Mouse (Mus musculus) MEL (cell line): ENCODE measurements around the gene Trim2.

Source experiments
- CHD1 ChIP-seq: IDR thresholded peaks from 2 replicates; pipeline ENCODE4 v1.6.1; 2012; ENCODE audit warnings: low read depth, mild to moderate bottlenecking, inconsistent platforms, low read length, improper control_type of control experiment
- NRF1 ChIP-seq: IDR thresholded peaks from 2 replicates; pipeline ENCODE4 v1.6.1; 2014; ENCODE audit warnings: low read depth, mild to moderate bottlenecking, inconsistent platforms, low read length, improper control_type of control experiment, moderate library complexity; ENCODE audit not compliant: poor library complexity, insufficient read depth, severe bottlenecking
- POLR2A ChIP-seq, 2 experiments: IDR thresholded peaks; 2 replicates each; pipeline ENCODE4 v1.6.1; 2011 to 2012; ENCODE audit warnings: low read length in 2 of 2, mild to moderate bottlenecking in 2 of 2, control low read depth in 1 of 2, improper control_type of control experiment in 1 of 2, low read depth in 1 of 2, moderate library complexity in 1 of 2; ENCODE audit not compliant: control insufficient read depth in 1 of 2, insufficient read depth in 1 of 2, poor library complexity in 1 of 2

GRCm38 (mm10) chr3:84284796-84285195 lies 21.9 kb downstream of the Trim2 start:
- TF ChIP-seq POLR2A (IDR thresholded peaks at IDR 0.05; ENCODE audit: control insufficient read depth in 1 of 2, insufficient read depth in 1 of 2, low read depth in 1 of 2, low read length in 2 of 2, poor library complexity in 1 of 2), result no peak
- no peak for TF ChIP-seq NRF1
- no peak for TF ChIP-seq CHD1
